Mouse (Mus musculus) urinary bladder, postnatal 0 days (tissue): ENCODE measurements around the gene Stpg3. TPM values are rescaled to one million over a fixed set of nuclear protein-coding genes. Genes with fewer than 3 reads are reported as not detected.

ENCODE experiments used
- polyA plus RNA-seq: library from polyadenylated mRNA; unstranded; fragments of >200 nt; fragmentation: Nextera tagmentation; extraction: Ambion mirVana; gene quantifications from 2 replicates; pipeline ENCODE4 v1.2.1, GENCODE M21; 2015

The Stpg3 gene
- not detected in 2 replicates for polyA plus RNA-seq

GRCm38 (mm10) chr2:25214444-25214843 lies at the start of gene Stpg3:
Gene Stpg3 (minus strand): TSS chr2:25214637.

DNA sequence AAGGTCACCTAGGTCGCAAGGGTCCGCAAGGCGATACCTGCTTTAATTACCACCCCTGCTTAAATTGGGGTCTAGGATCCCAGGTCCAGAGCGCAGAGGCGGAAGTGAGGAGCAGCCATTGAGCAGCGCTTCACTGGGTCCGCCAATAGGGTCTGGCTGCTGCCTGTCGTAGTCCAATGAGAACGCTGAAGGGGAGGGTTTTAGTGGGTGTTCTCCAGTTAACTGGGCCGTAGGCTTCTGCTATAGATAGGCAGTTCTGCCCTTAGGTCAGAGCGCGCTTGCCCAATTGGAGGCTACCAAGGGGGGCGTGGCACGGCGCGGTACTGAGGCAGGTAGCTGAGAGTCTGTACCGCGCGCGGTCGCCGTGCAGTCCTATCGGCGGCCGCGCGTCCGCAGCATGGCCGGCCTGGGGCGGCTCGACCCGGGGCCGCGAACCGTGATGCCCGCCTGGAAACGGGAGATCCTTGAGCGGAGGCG lies 47.9 kb upstream of the Stpg3 start, which contains the start of gene Tprn:
Gene Tprn, plus strand, starts transcription at position 328 of the 477 bp plus-strand sequence.

GRCm38 (mm10) chr2:25255284-25255779 lies 40.9 kb upstream of the Stpg3 start, which contains the start of gene Tmem203:
Gene Tmem203 (plus strand): TSS chr2:25255439.

GRCm38 (mm10) chr2:25246183-25247072 lies 32.0 kb upstream of the Stpg3 start, which contains the start of gene AL732309.1:
Gene AL732309.1 (minus strand): TSS chr2:25246863.

GRCm38 (mm10) chr2:25242101-25242506 lies 27.7 kb upstream of the Stpg3 start, which contains the start of the genes Rnf208 and Cysrt1:
Gene Rnf208 (plus strand): TSS chr2:25242255.
Gene Cysrt1 (minus strand): TSS chr2:25242452.

DNA sequence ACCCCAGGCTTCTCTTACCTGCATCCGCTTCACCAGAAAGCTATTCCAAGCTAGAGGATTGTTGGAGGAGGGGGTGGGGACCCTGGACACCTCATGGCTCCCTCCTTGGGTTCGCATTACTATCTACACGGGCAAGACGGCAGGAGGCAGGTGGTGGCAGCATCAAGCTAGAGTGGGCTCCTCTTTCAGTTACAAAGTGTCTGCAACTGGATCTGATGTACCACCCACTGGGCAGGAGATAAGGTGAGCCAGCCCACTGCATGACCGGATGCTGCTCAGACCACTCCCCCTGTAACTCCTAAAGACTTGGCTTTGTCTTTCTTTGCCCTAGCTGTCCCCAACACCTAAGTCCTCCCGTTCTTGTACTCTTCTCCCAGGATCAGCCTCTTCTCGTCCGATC lies 22.2 kb upstream of the Stpg3 start, which contains the start of gene Rnf224:
Gene Rnf224, minus strand, starts transcription at position 174 of the 400 bp plus-strand sequence.

DNA sequence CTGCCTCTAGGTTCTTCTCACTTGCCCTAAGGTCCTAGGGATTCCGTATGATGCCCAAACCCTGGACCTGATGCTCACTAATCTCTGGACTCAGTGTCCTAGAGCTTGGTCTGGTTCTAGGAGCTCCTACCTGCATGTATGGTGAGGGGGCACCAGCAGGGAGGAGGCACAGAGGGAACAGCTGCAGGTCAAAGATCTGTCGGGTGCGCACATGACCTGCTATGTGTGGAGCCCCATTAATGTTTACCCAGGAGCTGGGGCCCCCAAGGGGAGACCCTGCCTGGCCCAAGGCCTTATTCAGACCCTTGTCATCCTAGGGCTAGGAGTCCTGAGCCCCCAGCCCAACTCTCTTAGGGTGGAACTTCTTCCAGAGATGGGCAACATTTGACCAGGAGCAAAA lies 19.6 kb upstream of the Stpg3 start, which contains the start of gene Slc34a3:
Gene Slc34a3, minus strand, starts transcription at position 315 of the 400 bp plus-strand sequence.

GRCm38 (mm10) chr2:25224492-25224765 lies 10.0 kb upstream of the Stpg3 start, which contains the start of gene Tubb4b:
Gene Tubb4b (minus strand): TSS chr2:25224702.

DNA sequence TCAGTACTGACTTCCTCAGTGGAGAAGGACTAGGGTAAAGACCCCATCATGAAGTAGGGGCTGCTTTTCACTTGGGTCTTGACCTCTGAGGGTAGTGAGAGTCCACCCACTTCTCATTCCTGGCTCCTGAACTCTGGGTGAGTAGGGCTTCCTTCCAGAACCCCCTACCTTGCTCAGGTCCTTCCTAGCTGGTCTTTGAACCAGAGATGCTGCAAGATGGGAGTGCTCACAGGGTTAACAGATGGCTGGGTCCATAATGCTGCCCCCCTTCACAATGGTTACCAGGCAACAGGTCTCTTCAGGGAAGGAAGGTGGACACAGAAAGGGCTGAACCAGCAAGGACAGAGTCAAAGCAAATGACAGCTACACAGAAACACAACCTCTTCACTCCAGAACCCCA lies 4.0 kb upstream of the Stpg3 start, which contains the start of gene Fam166a:
Gene Fam166a, plus strand, starts transcription at position 301 of the 400 bp plus-strand sequence.

DNA sequence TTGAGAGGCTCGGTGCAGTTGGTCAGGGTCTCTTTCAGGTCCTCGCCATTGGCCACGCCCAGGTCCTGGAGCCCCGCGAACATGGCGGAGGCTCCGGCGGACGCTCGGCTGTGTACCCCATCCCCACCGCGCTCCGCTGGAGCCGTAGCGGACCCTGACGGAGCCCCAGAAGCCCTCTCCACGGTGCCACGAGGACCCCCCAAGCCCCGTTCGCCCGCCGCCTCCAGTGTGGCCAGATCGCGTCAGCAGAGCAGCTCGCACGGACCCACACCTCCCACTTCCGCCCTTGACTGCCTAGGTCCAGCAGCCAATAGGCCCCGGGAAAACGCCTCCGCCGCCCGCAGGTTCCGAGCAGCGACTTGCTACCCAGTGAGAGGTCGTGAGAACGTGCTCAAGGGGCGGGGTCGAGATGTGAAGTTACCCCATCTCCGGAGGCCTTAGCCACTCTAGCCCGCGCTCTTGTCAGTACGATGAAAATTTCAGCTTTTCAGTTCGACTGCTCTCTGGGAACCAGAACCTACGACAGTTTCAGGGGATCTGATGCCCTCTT lies 3.2 kb downstream of the Stpg3 start, which contains the start of gene Nelfb:
Gene Nelfb, minus strand, starts transcription at position 369 of the 550 bp plus-strand sequence.

GRCm38 (mm10) chr2:25196172-25196954 lies 18.1 kb downstream of the Stpg3 start, which contains the start of gene Tor4a:
Gene Tor4a (minus strand): TSS chr2:25196886.

GRCm38 (mm10) chr2:25180478-25180903 lies 33.9 kb downstream of the Stpg3 start, which contains the start of gene Nrarp:
Gene Nrarp (plus strand): TSS chr2:25180758.

Other genes with a start within 250 kb of the Stpg3 start
- gene Mrpl41, start 239.5 kb downstream of the Stpg3 start, polyA plus RNA-seq, result 108 and 113 TPM in 2 replicates
- 3.8 and 5.7 TPM in 2 replicates for gene Pnpla7, start 238.6 kb downstream of the Stpg3 start, polyA plus RNA-seq
- 35.9 and 40.2 TPM in 2 replicates for gene Nsmf, start 160.3 kb downstream of the Stpg3 start, polyA plus RNA-seq
- gene Entpd8, start 134.3 kb downstream of the Stpg3 start, polyA plus RNA-seq, result not detected in 2 replicates
- 0.23 and 0.29 TPM in 2 replicates for gene Noxa1, start 119.5 kb downstream of the Stpg3 start, polyA plus RNA-seq
- 11.0 and 13.9 TPM in 2 replicates for gene Nrarp, start 33.9 kb downstream of the Stpg3 start, polyA plus RNA-seq
- gene Tor4a, start 17.8 kb downstream of the Stpg3 start, polyA plus RNA-seq, result 11.9 and 14.0 TPM in 2 replicates
- gene Nelfb, start 3.1 kb downstream of the Stpg3 start, polyA plus RNA-seq, result 52.2 and 57.0 TPM in 2 replicates
- not detected in 2 replicates for gene Fam166a, start 4.1 kb upstream of the Stpg3 start, polyA plus RNA-seq
- 397 and 469 TPM in 2 replicates for gene Tubb4b, start 10.1 kb upstream of the Stpg3 start, polyA plus RNA-seq
- not detected in 2 replicates for gene Slc34a3, start 19.7 kb upstream of the Stpg3 start, polyA plus RNA-seq
- gene Rnf224, start 22.1 kb upstream of the Stpg3 start, polyA plus RNA-seq, result 0.10 TPM in 1 of 2 replicates, not detected in the other
- gene Rnf208, start 27.6 kb upstream of the Stpg3 start, polyA plus RNA-seq, result 6.1 and 6.2 TPM in 2 replicates
- 10.0 and 10.6 TPM in 2 replicates for gene Cysrt1, start 27.8 kb upstream of the Stpg3 start, polyA plus RNA-seq
- 7.6 and 8.0 TPM in 2 replicates for gene AL732309.1, start 32.2 kb upstream of the Stpg3 start, polyA plus RNA-seq
- 35.6 and 37.6 TPM in 2 replicates for gene Tmem203, start 40.8 kb upstream of the Stpg3 start, polyA plus RNA-seq
- gene Tprn, start 48.0 kb upstream of the Stpg3 start, polyA plus RNA-seq, result 6.5 and 7.2 TPM in 2 replicates
- gene Ssna1, start 57.8 kb upstream of the Stpg3 start, polyA plus RNA-seq, result 137 and 141 TPM in 2 replicates
- 88.7 and 91.4 TPM in 2 replicates for gene Anapc2, start 57.8 kb upstream of the Stpg3 start, polyA plus RNA-seq
- gene Tmem210, start 73.5 kb upstream of the Stpg3 start, polyA plus RNA-seq, result not detected in 2 replicates
- 0.97 and 0.98 TPM in 2 replicates for gene Lrrc26, start 75.3 kb upstream of the Stpg3 start, polyA plus RNA-seq
- 2.3 and 3.2 TPM in 2 replicates for gene Grin1, start 104.5 kb upstream of the Stpg3 start, polyA plus RNA-seq
- 32.5 and 37.0 TPM in 2 replicates for gene Man1b1, start 117.7 kb upstream of the Stpg3 start, polyA plus RNA-seq
- 13.1 and 14.8 TPM in 2 replicates for gene Dpp7, start 141.7 kb upstream of the Stpg3 start, polyA plus RNA-seq
- gene Uap1l1, start 151.0 kb upstream of the Stpg3 start, polyA plus RNA-seq, result 34.1 and 37.0 TPM in 2 replicates
- gene Sapcd2, start 157.7 kb upstream of the Stpg3 start, polyA plus RNA-seq, result 5.6 and 5.9 TPM in 2 replicates
- gene Entpd2, start 181.2 kb upstream of the Stpg3 start, polyA plus RNA-seq, result 38.2 and 39.1 TPM in 2 replicates
- gene Npdc1, start 184.7 kb upstream of the Stpg3 start, polyA plus RNA-seq, result 58.9 and 59.9 TPM in 2 replicates
- 0.08 TPM in 1 of 2 replicates, not detected in the other for gene Fut7, start 208.6 kb upstream of the Stpg3 start, polyA plus RNA-seq
- gene Abca2, start 214.1 kb upstream of the Stpg3 start, polyA plus RNA-seq, result 1.5 and 1.6 TPM in 2 replicates
- 10.4 and 12.0 TPM in 2 replicates for gene Clic3, start 242.2 kb upstream of the Stpg3 start, polyA plus RNA-seq
- 34.9 and 35.2 TPM in 2 replicates for gene Paxx, start 246.5 kb upstream of the Stpg3 start, polyA plus RNA-seq